Mouse (Mus musculus): ENCODE results near the gene Tbcc. TPM values are rescaled to one million over a fixed set of nuclear protein-coding genes. Genes with fewer than 3 reads are reported as not detected.

The Tbcc gene
- total and polyA plus RNA-seq, 2 experiments from 2014 or later = 50.7 to 61.5 TPM

DNA sequence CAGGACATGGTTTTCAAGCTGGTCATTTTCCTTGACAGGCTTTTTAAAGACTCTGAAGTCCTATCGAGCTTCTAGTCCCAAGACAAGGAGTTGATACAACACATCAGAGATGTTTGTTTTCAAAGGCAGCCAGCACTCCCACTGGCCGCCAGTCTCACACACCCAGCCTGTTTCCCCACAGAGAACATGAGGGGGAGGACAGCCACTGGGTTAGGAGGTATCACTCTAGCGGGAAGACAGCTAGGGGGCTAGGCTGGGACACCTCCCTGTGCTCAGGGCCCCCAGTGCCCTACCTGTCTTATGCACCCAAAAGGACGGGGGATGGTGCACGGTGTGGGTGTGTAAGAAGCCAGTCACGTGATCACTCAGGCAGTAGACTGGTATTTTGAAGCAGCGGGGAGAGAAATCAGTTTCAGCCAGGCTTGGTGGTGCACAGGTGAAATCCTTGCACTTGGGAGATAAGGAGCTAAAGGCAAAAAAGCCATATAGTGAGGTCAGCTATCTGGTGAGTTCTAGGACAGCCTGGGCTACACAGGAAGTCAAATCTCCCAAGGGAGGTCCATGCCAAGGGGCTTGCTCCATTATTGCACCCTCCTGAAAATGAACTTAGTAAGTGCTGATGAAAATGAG, 25.8 kb upstream of the Tbcc start:
- H3K9me3 ChIP-seq (ENCODE audit: low read length) = no peaks in the 10 kb centered on the region
- H3K4me1 ChIP-seq (ENCODE audit: insufficient read depth, low read length) = no peaks in the 10 kb centered on the region
- ATAC-seq = no peak
- no peak overlapping the region for H3K4me3 ChIP-seq (ENCODE audit: low read length)
- DNase-seq (ENCODE audit: low spot score) = no peak
- no peaks in the 10 kb centered on the region for H3K36me3 ChIP-seq (ENCODE audit: insufficient read depth, low read length)
- no peak overlapping the region for H3K27ac ChIP-seq
- WGBS = 74% methylated on average over 7 of the region's 7 CpGs
- H3K27me3 ChIP-seq (ENCODE audit: insufficient read depth, low read length) = no peaks in the 10 kb centered on the region
- H3K9ac ChIP-seq (replicated peaks; ENCODE audit: low read length) = no peak overlapping the region
- no peak overlapping the region for H3K4me2 ChIP-seq (ENCODE audit: low read depth, low read length)
- TF ChIP-seq CTCF (IDR thresholded peaks at IDR 0.05; ENCODE audit: low read depth) = no peak

DNA sequence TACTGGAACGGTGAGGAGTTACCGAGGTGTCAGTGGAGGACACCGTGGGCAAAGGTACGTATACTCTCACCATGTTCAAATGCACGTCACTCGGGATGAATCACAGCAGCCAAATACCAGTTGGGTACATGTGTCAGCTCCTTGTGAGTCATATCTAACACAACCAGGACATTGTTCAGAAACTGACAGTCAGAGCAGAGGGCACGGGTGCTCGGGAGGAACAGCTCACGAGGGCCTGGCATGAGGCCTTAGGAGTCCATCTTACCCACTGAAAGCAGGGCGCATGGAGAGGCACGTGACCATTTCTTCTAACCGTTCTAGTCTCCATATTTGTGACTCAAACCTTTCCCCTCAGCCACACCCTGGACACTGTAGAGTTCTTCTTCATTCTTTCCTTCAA, 23.6 kb upstream of the Tbcc start:
- H3K4me3 ChIP-seq (ENCODE audit: low read length) = no peak overlapping the region
- DNase-seq (ENCODE audit: low spot score) (no peak), ATAC-seq (no peak)
- WGBS = 84% methylated on average over 12 of the region's 12 CpGs
- H3K27me3 ChIP-seq (ENCODE audit: insufficient read depth, low read length) = no peaks in the 10 kb centered on the region
- no peaks in the 10 kb centered on the region for H3K4me1 ChIP-seq (ENCODE audit: insufficient read depth, low read length)
- no peak overlapping the region for H3K4me2 ChIP-seq (ENCODE audit: low read depth, low read length)
- H3K9me3 ChIP-seq (ENCODE audit: low read length) = no peaks in the 10 kb centered on the region
- H3K36me3 ChIP-seq (ENCODE audit: insufficient read depth, low read length) = no peaks in the 10 kb centered on the region
- no peak overlapping the region for H3K27ac ChIP-seq
- no peak for TF ChIP-seq CTCF (IDR thresholded peaks at IDR 0.05; ENCODE audit: low read depth)
- H3K9ac ChIP-seq (replicated peaks; ENCODE audit: low read length) = no peak overlapping the region

DNA sequence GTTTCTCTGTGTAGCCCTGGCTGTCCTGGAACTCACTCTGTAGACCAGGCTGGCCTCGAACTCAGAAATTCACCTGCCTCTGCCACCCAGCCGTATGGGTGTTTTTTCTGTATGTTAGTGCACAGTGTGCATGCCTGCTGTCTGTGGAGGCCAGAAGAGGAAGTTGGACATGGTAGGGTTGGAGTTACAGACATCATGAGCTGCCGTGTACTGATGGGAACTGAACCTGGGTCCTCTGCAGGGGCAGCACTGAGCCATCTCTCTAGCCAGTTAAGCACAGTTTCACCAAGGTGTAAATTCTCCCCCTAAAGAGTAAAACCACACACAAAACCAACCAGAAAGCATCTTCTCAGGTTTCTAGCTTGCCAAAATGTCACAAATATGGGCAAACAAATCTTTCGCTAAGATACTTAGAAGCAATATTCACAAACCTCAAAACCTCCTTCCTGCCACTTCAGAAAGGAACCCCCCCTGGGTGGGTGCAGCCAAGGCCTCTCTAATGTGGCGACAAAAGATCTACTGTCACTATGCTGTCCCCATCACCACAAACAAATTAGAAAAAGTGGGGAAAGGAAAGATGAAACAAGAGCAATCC, 20.2 kb upstream of the Tbcc start:
- DNase-seq (ENCODE audit: low spot score) (no peak), ATAC-seq (no peak)
- Histone ChIP-seq H3K4me3 (ENCODE audit: low read length) (no peak overlapping the region), H3K27ac (no peak overlapping the region), H3K27me3 (ENCODE audit: insufficient read depth, low read length) (no peaks in the 10 kb centered on the region), H3K9ac (replicated peaks; ENCODE audit: low read length) (no peak overlapping the region), H3K4me2 (ENCODE audit: low read depth, low read length) (no peak overlapping the region), H3K36me3 (ENCODE audit: insufficient read depth, low read length) (no peaks in the 10 kb centered on the region), H3K4me1 (ENCODE audit: insufficient read depth, low read length) (no peaks in the 10 kb centered on the region), H3K9me3 (ENCODE audit: low read length) (no peaks in the 10 kb centered on the region)
- no peak for TF ChIP-seq CTCF (IDR thresholded peaks at IDR 0.05; ENCODE audit: low read depth)
- 93% methylated on average over 5 of the region's 5 CpGs for WGBS

DNA sequence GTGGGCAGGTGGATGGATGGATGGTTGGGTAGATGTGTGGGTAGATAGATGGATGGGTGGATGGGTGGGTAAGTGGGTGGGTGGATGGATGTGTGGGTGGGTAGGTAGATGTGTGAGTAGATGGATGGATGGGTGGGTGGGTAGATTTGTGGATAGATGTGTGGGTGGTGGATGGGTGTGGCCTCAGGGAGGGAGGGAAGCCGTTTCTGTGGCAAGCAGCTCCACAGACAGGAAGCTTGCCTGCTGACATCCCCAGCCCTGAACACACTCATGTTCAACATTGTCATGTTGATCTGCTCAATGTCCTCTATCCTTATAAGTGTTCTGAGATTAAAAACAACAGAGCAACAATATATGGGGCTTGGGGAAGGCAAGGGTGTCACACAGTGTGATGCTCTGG, 19.6 kb upstream of the Tbcc start:
- no peak for TF ChIP-seq CTCF (IDR thresholded peaks at IDR 0.05; ENCODE audit: low read depth)
- no peaks in the 10 kb centered on the region for H3K9me3 ChIP-seq (ENCODE audit: low read length)
- ATAC-seq (no peak), DNase-seq (ENCODE audit: low spot score) (no peak)
- H3K27me3 ChIP-seq (ENCODE audit: insufficient read depth, low read length) = no peaks in the 10 kb centered on the region
- WGBS = 52% methylated on average over 1 of the region's 1 CpGs
- H3K4me3 ChIP-seq (ENCODE audit: low read length) = no peak overlapping the region
- no peak overlapping the region for H3K4me2 ChIP-seq (ENCODE audit: low read depth, low read length)
- H3K4me1 ChIP-seq (ENCODE audit: insufficient read depth, low read length) = no peaks in the 10 kb centered on the region
- no peaks in the 10 kb centered on the region for H3K36me3 ChIP-seq (ENCODE audit: insufficient read depth, low read length)
- H3K9ac ChIP-seq (replicated peaks; ENCODE audit: low read length) = no peak overlapping the region
- no peak overlapping the region for H3K27ac ChIP-seq

DNA sequence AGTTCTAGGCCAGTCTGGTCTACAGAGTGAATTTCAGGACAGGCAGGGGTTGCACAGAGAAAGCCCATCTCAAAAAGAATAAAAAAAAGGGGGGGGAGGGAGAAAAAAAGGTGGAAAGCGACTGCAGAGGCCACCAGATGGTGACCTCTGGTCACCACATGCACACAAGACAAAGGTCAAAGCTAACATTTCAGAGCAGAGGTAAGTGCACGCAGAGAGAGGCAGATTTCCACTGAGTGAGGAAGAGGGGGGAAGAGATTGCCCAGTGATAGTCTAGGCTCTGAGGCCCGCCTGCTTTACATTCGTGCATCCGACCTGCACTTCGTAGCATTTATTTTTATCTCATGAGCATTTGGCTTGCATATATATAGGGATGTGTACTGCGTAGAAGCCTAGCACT, 17.7 kb upstream of the Tbcc start:
- Histone ChIP-seq H3K9ac (replicated peaks; ENCODE audit: low read length) (no peak overlapping the region), H3K9me3 (ENCODE audit: low read length) (no peaks in the 10 kb centered on the region), H3K4me2 (ENCODE audit: low read depth, low read length) (no peak overlapping the region), H3K4me3 (ENCODE audit: low read length) (no peak overlapping the region), H3K27me3 (ENCODE audit: insufficient read depth, low read length) (no peaks in the 10 kb centered on the region), H3K36me3 (ENCODE audit: insufficient read depth, low read length) (no peaks in the 10 kb centered on the region), H3K4me1 (ENCODE audit: insufficient read depth, low read length) (no peaks in the 10 kb centered on the region), H3K27ac (no peak overlapping the region)
- 81% methylated on average over 7 of the region's 7 CpGs for WGBS
- ATAC-seq = no peak
- no peak for DNase-seq (ENCODE audit: low spot score)
- no peak for TF ChIP-seq CTCF (IDR thresholded peaks at IDR 0.05; ENCODE audit: low read depth)

DNA sequence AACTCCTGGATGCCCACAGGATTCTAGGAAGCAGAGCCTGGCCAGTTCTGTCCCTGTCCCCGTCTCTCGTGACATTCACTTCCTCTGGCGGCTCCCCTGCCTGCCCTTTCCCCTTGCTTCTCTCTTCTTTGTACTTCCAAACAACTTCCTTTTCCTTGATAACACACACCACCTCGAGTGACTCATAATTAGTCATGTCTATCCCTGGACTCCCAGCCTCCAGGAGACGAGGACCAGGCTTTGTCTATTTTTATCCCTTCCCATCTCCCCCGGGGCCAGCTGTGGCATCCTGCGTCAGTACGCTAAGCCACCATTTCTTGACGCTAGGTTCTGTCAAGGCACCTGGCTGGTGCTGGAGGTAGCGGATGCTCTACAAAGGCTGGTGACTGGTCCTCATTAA, 16.4 kb upstream of the Tbcc start:
- H3K4me1 ChIP-seq (ENCODE audit: insufficient read depth, low read length) = no peaks in the 10 kb centered on the region
- TF ChIP-seq CTCF (IDR thresholded peaks at IDR 0.05; ENCODE audit: low read depth) = no peak
- no peaks in the 10 kb centered on the region for H3K36me3 ChIP-seq (ENCODE audit: insufficient read depth, low read length)
- no peaks in the 10 kb centered on the region for H3K27me3 ChIP-seq (ENCODE audit: insufficient read depth, low read length)
- no peak overlapping the region for H3K4me3 ChIP-seq (ENCODE audit: low read length)
- H3K9ac ChIP-seq (replicated peaks; ENCODE audit: low read length) = no peak overlapping the region
- H3K27ac ChIP-seq = no peak overlapping the region
- no peaks in the 10 kb centered on the region for H3K9me3 ChIP-seq (ENCODE audit: low read length)
- 48% methylated on average over 10 of the region's 10 CpGs for WGBS
- no peak for ATAC-seq
- no peak for DNase-seq (ENCODE audit: low spot score)
- no peak overlapping the region for H3K4me2 ChIP-seq (ENCODE audit: low read depth, low read length)

DNA sequence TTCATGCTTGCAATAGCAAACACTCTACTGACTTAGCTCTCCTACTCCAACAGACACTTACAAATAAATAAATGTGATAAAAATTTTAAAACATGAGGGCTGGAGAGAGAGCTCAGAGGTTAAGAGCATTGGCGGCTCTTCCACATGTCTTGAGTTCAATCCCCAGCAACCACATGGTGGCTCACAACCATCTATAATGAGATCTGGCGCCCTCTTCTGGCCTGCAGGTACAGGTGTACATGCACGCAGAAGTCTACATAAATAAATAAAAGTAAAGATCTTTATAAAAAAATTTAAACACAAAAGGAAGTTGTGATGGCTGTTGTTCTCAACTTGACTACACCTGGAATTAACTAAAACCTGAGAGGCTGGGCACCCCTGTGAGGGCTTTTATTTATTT, 14.9 kb upstream of the Tbcc start:
- no peak overlapping the region for H3K27ac ChIP-seq
- no peak overlapping the region for H3K4me2 ChIP-seq (ENCODE audit: low read depth, low read length)
- TF ChIP-seq CTCF (IDR thresholded peaks at IDR 0.05; ENCODE audit: low read depth) = no peak; the same call in 1 of the 2 replicates
- no peak overlapping the region for H3K9ac ChIP-seq (replicated peaks; ENCODE audit: low read length)
- no peak for DNase-seq (ENCODE audit: low spot score)
- no peaks in the 10 kb centered on the region for H3K27me3 ChIP-seq (ENCODE audit: insufficient read depth, low read length)
- WGBS = 64% methylated on average over 3 of the region's 3 CpGs
- no peaks in the 10 kb centered on the region for H3K36me3 ChIP-seq (ENCODE audit: insufficient read depth, low read length)
- ATAC-seq = no peak
- no peaks in the 10 kb centered on the region for H3K9me3 ChIP-seq (ENCODE audit: low read length)
- no peaks in the 10 kb centered on the region for H3K4me1 ChIP-seq (ENCODE audit: insufficient read depth, low read length)
- H3K4me3 ChIP-seq (ENCODE audit: low read length) = no peak overlapping the region
